Mouse (Mus musculus): ENCODE results near the gene Rabgap1l. TPM values are rescaled to one million over a fixed set of nuclear protein-coding genes. Genes with fewer than 3 reads are reported as not detected.

Rabgap1l gene
- 35.4 and 36.0 TPM in 2 replicates for polyA plus RNA-seq (2021; fragmentation: Nextera tagmentation)
- long read RNA-seq, experiment 1, full-length matches to known transcripts = 7 of 55 reads
- long read RNA-seq, experiment 1, partial matches to known transcripts = 21 of 55 reads
- long read RNA-seq, experiment 1, other reads (novel, unspliced or antisense) = 27 of 55 reads
- long read RNA-seq, experiment 2, full-length matches to known transcripts = 32 of 135 reads
- long read RNA-seq, experiment 2, partial matches to known transcripts = 27 of 135 reads
- long read RNA-seq, experiment 2, other reads (novel, unspliced or antisense) = 76 of 135 reads

DNA sequence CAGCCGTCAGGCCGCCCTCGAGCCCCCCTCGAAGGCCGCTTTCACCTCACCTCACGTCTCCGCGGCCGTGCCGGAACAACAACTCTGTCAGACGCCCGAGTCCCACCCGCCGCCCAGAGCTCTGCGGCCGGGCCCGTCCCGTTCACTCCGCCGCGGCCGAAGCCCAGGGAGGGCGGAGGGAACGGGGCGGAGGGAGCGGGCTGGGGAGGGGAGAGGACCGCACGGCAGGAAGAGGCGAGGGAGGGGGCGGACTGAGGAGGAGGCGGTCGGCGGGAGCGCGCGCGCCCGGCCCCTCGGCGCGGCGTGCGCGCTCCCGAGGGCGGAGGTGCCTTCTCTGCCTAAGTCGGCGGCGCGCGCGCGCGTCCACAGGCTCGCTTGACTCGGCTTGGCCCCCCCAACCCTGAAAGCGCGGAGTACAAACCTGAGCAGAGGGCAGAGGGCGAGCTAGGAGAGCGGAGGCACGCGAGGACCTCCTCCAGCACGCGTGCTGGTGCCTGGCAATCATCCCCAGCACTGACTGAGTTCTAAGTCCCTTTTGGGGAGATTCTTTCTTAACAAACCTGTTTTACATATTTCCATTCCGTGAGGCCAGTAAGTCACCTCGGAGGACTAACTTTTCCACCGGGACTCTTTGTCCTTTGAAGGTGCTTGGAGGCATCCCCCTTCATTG lies at the start of gene Rabgap1l:
TSS of gene Rabgap1l (minus strand) at position 526 of the 670 bp plus-strand sequence.

GRCm38 (mm10) chr1:160212703-160213669 lies 580.0 kb downstream of the Rabgap1l start, which contains the start of gene Cacybp:
Gene Cacybp, minus strand, starts transcription at chr1:160212875.

DNA sequence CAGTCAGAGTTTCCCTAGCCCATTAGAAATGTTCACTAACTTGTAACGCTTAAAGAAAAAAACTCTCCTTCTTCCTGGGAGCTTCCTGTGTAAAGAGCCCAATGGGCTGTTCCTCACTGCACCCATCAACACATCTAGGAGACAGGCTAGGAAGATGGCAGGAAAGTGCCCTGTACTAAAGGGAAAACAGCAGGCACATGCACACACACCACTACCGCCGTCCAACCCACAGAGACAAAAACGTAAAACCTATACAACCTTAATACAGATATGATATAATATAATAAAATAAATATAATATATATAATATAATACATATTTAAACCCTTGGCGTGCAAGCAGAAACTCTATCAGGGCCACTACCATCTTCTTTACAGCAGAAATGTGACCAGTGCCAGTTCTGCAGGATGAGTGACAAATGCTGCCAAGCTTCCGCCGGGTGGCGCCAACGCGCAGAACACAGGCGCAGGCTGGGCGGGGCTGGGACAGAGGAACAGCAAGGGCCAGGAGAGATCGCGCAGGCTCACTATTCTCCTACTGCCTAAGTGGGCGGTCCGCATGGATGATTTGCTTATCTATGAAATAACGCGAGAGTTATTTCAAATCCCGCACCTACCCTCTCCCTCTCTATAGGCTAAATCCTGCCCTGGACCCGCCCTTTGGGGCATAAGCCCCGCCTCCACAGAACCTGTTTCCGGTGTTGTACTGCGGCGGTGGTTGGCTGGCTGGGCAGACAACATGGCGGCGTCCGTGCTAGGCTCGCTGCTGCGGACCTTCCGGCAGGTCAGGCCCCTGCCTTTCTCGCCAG lies 598.3 kb downstream of the Rabgap1l start, which contains the start of gene Mrps14:
TSS of gene Mrps14 (plus strand) at position 687 of the 808 bp plus-strand sequence.

Small RNAs within 50 kb of the gene (microRNA-seq; reads per million reads assigned to microRNA genes)
- 1.7 reads per million for gene Mir1927

Other genes starting within 250 kb of the Rabgap1l start
- gene Rc3h1, start 113.2 kb upstream of the Rabgap1l start, polyA plus RNA-seq (2021; fragmentation: Nextera tagmentation) = 8.3 TPM in 2 replicates
- 0.24 and 0.25 TPM in 2 replicates for gene Serpinc1, start 185.4 kb upstream of the Rabgap1l start, polyA plus RNA-seq (2021; fragmentation: Nextera tagmentation)
- gene Zbtb37, start 241.6 kb upstream of the Rabgap1l start, polyA plus RNA-seq (2021; fragmentation: Nextera tagmentation) = 0.85 and 1.6 TPM in 2 replicates

All from layer of hippocampus, adult 6 months (tissue).